Mouse (Mus musculus): ENCODE measurements around the gene Slit3.

DNA sequence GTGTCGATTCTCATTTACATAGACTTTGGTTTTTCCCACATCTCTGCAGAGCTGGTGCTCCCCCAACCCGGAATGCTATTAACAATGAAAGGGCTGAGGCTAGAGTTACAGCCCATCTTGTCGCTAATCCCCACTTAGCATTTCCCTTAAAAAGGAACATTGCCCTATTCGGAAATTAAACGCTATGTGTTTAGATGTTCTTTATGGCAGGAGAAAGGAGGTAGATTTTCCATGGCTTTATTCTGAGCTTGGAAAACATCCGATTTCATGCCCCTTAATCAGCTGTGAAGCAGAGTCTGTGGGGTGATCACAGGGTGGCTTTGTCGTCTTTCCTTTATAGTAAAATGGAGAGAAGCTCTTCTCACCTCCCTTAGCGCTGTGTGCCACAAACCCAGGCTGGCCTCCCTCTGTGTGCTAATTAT lies 244.5 kb downstream of the Slit3 start:
- no peak for TF ChIP-seq CTCF (IDR thresholded peaks at IDR 0.05; ENCODE audit: borderline replicate concordance, insufficient read depth, low read length)
- TF ChIP-seq POLR2A (IDR thresholded peaks at IDR 0.05; ENCODE audit: low read depth, low read length): no peak
